Mouse (Mus musculus) spleen, adult 2 months (tissue): ENCODE measurements around the gene Ddx3x.

Experiments used
- CTCF ChIP-seq: fragments of 200-500 bp; IDR thresholded peaks from 2 replicates; pipeline ENCODE4 v1.5.1; 2011; ENCODE audit warnings: mild to moderate bottlenecking, inconsistent platforms; ENCODE audit not compliant: insufficient read depth, insufficient read length, insufficient replicate concordance; ENCODE audit errors: extremely low read depth
- POLR2A ChIP-seq: fragments of 200-500 bp; IDR thresholded peaks from 2 replicates; pipeline ENCODE4 v1.6.1; 2011; ENCODE audit warnings: low read depth, low read length, inconsistent platforms

DNA sequence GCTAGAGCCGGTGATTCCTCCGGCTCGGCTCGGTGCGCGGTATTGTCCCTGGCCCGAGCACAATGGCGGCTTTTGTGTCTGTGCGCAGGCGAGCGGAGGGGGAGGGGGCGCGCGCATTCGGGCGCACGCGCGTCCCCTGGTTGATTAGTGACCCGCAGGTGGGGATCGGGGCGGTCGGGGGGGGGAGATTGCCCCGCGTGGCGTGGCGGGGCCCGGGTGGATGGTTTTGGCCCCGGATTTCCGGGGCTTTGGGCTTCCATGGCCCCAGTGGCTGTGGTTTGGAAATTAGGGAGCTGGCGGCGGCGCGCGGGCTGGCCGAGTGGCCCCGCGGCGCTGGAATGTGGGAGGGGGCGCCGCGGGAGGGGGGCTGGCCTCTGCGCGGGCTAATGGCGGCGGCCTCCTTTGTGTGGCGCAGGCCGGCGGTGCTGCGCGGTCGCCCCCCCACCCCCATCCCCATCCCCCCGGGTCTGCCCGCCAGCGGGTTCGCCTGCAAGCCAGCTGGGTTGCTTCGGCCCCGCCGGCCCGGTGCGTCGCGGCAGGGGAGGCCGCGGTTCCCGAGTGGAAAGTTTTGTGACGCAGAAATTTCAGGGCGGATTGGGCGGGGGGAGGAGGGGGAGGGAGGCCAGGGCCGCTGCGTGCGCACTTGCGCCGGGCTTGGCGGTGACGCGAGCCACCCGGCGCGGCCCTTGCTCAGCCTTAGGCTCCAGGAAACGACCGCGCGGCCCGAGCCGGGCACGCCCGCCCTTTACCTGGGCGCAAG lies 739 bp downstream of the Ddx3x start:
- TF ChIP-seq CTCF (no peak), POLR2A (no peak)
